Mouse (Mus musculus): Measurements from ENCODE around the gene Slc13a3.
A peak's percentile ranks its signal among the peaks of the same experiment; 100 is the strongest.

The Slc13a3 gene

GRCm38 (mm10) chr2:165414321-165414720, 58.7 kb downstream of the Slc13a3 start:
- DNase-seq (ENCODE audit: low spot score in 2 of 2), result no peak

GRCm38 (mm10) chr2:165413884-165414283, 59.1 kb downstream of the Slc13a3 start:
- DNase-seq (ENCODE audit: low spot score in 2 of 2), result no peak

GRCm38 (mm10) chr2:165407700-165408301, 65.2 kb downstream of the Slc13a3 start:
- DNase-seq (ENCODE audit: low spot score in 2 of 2), result peak; percentile 36 to 57

- no peak for DNase-seq (ENCODE audit: low spot score in 2 of 2)
Observed at GRCm38 (mm10) chr2:165405351-165405750, 67.7 kb downstream of the Slc13a3 start.

GRCm38 (mm10) chr2:165404951-165405350, 68.1 kb downstream of the Slc13a3 start:
- DNase-seq (ENCODE audit: low spot score in 2 of 2), result no peak

GRCm38 (mm10) chr2:165398164-165398785, 74.8 kb downstream of the Slc13a3 start:
- DNase-seq (ENCODE audit: low spot score in 2 of 2), result no peak

GRCm38 (mm10) chr2:165397502-165398163, 75.4 kb downstream of the Slc13a3 start:
- no peak for DNase-seq (ENCODE audit: low spot score in 2 of 2)

- no peak for DNase-seq (ENCODE audit: low spot score in 2 of 2)
Observed at GRCm38 (mm10) chr2:165396831-165397501, 76.1 kb downstream of the Slc13a3 start.

- DNase-seq (ENCODE audit: low spot score in 2 of 2), result no peak
Observed at GRCm38 (mm10) chr2:165392156-165392555, 80.9 kb downstream of the Slc13a3 start.

GRCm38 (mm10) chr2:165391561-165391960, 81.5 kb downstream of the Slc13a3 start:
- DNase-seq (ENCODE audit: low spot score in 2 of 2), result peak in 1 of 2 experiments; percentile 14

GRCm38 (mm10) chr2:165389299-165389952, 83.6 kb downstream of the Slc13a3 start:
- no peak for DNase-seq (ENCODE audit: low spot score in 2 of 2)

- DNase-seq (ENCODE audit: low spot score in 2 of 2), result no peak
Observed at GRCm38 (mm10) chr2:165387844-165388495, 85.1 kb downstream of the Slc13a3 start, which contains the start of gene Zfp334. Gene Zfp334 (minus strand): TSS chr2:165388259.

- no peak for DNase-seq (ENCODE audit: low spot score in 2 of 2)
Observed at GRCm38 (mm10) chr2:165387370-165387769, 85.7 kb downstream of the Slc13a3 start.

- no peak for DNase-seq (ENCODE audit: low spot score in 2 of 2)
Observed at GRCm38 (mm10) chr2:165380050-165380449, 93.0 kb downstream of the Slc13a3 start.

GRCm38 (mm10) chr2:165376001-165376400, 97.0 kb downstream of the Slc13a3 start:
- no peak for DNase-seq (ENCODE audit: low spot score in 2 of 2)

- DNase-seq (ENCODE audit: low spot score in 2 of 2), result no peak
Observed at GRCm38 (mm10) chr2:165375478-165375877, 97.6 kb downstream of the Slc13a3 start.

- DNase-seq (ENCODE audit: low spot score in 2 of 2), result no peak
Observed at GRCm38 (mm10) chr2:165371066-165371465, 102.0 kb downstream of the Slc13a3 start.

GRCm38 (mm10) chr2:165370348-165370747, 102.7 kb downstream of the Slc13a3 start:
- DNase-seq (ENCODE audit: low spot score in 2 of 2), result no peak

GRCm38 (mm10) chr2:165368496-165368895, 104.5 kb downstream of the Slc13a3 start, which contains the start of gene Zfp663:
Gene Zfp663 (minus strand): TSS chr2:165368729.
- DNase-seq (ENCODE audit: low spot score in 2 of 2), result no peak

- DNase-seq (ENCODE audit: low spot score in 2 of 2), result no peak
Observed at GRCm38 (mm10) chr2:165367868-165368439, 105.1 kb downstream of the Slc13a3 start.

GRCm38 (mm10) chr2:165367047-165367520, 105.9 kb downstream of the Slc13a3 start:
- peak; percentile 28 to 34 for DNase-seq (ENCODE audit: low spot score in 2 of 2)
